Mouse (Mus musculus) E14TG2a.4 (cell line): ENCODE measurements around the gene Chd8.

Experiments
- H3K27me3 ChIP-seq: 2 replicates; pipeline ENCODE4 v1.6.1; 2014; ENCODE audit warnings: low read length, control low read depth; ENCODE audit not compliant: insufficient read depth
- H3K36me3 ChIP-seq: 2 replicates; pipeline ENCODE4 v1.6.1; 2014; ENCODE audit warnings: low read length, control low read depth; ENCODE audit not compliant: insufficient read depth
- H3K4me1 ChIP-seq: replicated peaks from 2 replicates; pipeline ENCODE4 v1.6.1; 2014; ENCODE audit warnings: low read depth, low read length, control low read depth
- H3K4me3 ChIP-seq: replicated peaks from 2 replicates; pipeline ENCODE4 v1.5.1; 2014; ENCODE audit warnings: mild to moderate bottlenecking, low read length
- H3K9me3 ChIP-seq: 2 replicates; pipeline ENCODE4 v1.6.1; 2014; ENCODE audit warnings: low read length, control low read depth
- CTCF ChIP-seq: conservative IDR thresholded peaks from 2 replicates; pipeline ENCODE4 v1.5.1; 2014; ENCODE audit warnings: low read length
- NANOG ChIP-seq: IDR thresholded peaks from 2 replicates; pipeline ENCODE4 v1.6.1; 2014; ENCODE audit warnings: borderline replicate concordance, low read length, mixed read lengths
- POU5F1 ChIP-seq: IDR thresholded peaks from 2 replicates; pipeline ENCODE4 v1.6.1; 2014; ENCODE audit warnings: low read length, borderline replicate concordance

The Chd8 gene

DNA sequence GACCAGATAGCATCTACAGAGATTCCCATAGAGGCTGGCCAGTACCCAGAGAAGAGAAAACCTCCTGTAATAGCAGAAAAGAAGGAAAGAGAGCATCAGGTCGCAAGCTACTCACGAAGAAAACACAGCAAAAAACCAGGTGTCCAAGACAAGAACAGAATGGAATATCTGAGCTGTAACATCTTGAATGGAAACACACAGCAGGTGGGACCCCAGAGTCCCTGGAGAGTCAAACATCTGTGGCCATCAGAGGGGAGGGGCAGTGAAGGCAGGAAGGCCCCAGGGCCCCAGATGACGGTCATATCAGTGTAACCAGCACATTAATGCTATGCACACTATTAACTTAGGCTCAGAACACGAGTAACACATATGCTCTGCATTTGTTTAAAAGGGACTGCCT lies 107.7 kb downstream of the Chd8 start:
- Histone ChIP-seq H3K36me3 (peaks cover 8% of the 10 kb centered on the region), H3K4me1 (peaks cover 26% of the 10 kb centered on the region), H3K9me3 (no peaks in the 10 kb centered on the region), H3K4me3 (no peak overlapping the region), H3K27me3 (no peaks in the 10 kb centered on the region)
- TF ChIP-seq POU5F1 (no peak), CTCF (no peak), NANOG (no peak)
